Mouse (Mus musculus) megakaryocyte, embryonic 14.5 days (primary cell): ENCODE results near the gene Nfyc. TPM values are rescaled to one million over a fixed set of nuclear protein-coding genes. Genes with fewer than 3 reads are reported as not detected.

Experiments used
- H3K27me3 ChIP-seq: replicated peaks from 2 replicates; pipeline ENCODE3; 2012; ENCODE audit warnings: inconsistent platforms
- H3K36me3 ChIP-seq: replicated peaks from 2 replicates; pipeline ENCODE3; 2012; ENCODE audit warnings: low read length, inconsistent platforms, mixed read lengths
- H3K4me1 ChIP-seq: 2 replicates; pipeline ENCODE4 v1.6.1; 2012; ENCODE audit warnings: inconsistent platforms
- H3K4me3 ChIP-seq: replicated peaks from 2 replicates; pipeline ENCODE3; 2012; ENCODE audit warnings: moderate library complexity, mild to moderate bottlenecking, inconsistent platforms
- H3K9me3 ChIP-seq: 2 replicates; pipeline ENCODE4 v1.6.1; 2012; ENCODE audit warnings: inconsistent platforms
- FLI1 ChIP-seq: IDR thresholded peaks from 2 replicates; pipeline ENCODE4 v1.6.1; 2012; ENCODE audit warnings: low read length, inconsistent platforms, mixed read lengths
- GATA1 ChIP-seq: IDR thresholded peaks from 3 replicates; pipeline ENCODE4 v1.6.1; 2012; ENCODE audit warnings: mixed read lengths, low read length, inconsistent platforms, borderline replicate concordance
- polyA plus RNA-seq: library from polyadenylated mRNA; stranded (reverse); fragments of >175 nt; gene quantifications from 2 replicates; pipeline ENCODE4 v1.2.3, GENCODE M21; 2012; ENCODE audit warnings: low replicate concordance; ENCODE audit not compliant: insufficient read depth

The Nfyc gene
- polyA plus RNA-seq, 1 experiment: 73.4 TPM

GRCm38 (mm10) chr4:120741303-120741702 is 90.1 kb downstream of the Nfyc start:
- no peak overlapping the region for H3K4me3 ChIP-seq
- H3K36me3 ChIP-seq: no peaks in the 10 kb centered on the region
- peaks cover 99% of the 10 kb centered on the region for H3K27me3 ChIP-seq
- H3K4me1 ChIP-seq: no peaks in the 10 kb centered on the region; the same call in 1 of the 2 replicates
- no peak for TF ChIP-seq FLI1
- TF ChIP-seq GATA1: no peak
- H3K9me3 ChIP-seq: no peaks in the 10 kb centered on the region

- TF ChIP-seq FLI1 (no peak), GATA1 (no peak)
These were observed 97.3 kb downstream of the Nfyc start for GRCm38 (mm10) chr4:120734012-120734622.

GRCm38 (mm10) chr4:120732737-120733136 is 98.6 kb downstream of the Nfyc start:
- H3K4me3 ChIP-seq: no peak overlapping the region
- no peaks in the 10 kb centered on the region for H3K9me3 ChIP-seq
- TF ChIP-seq GATA1 (no peak), FLI1 (no peak)
- H3K36me3 ChIP-seq: no peaks in the 10 kb centered on the region
- peaks cover 98% of the 10 kb centered on the region for H3K27me3 ChIP-seq
- peaks cover 21% of the 10 kb centered on the region for H3K4me1 ChIP-seq

More at GRCm38 (mm10) chr4:120734012-120734622, 97.3 kb downstream of the Nfyc start:
- Histone ChIP-seq H3K4me3 (peak overlapping the region; percentile 18), H3K27me3 (peaks cover 98% of the 10 kb centered on the region), H3K4me1 (peaks cover 18% of the 10 kb centered on the region), H3K36me3 (no peaks in the 10 kb centered on the region), H3K9me3 (no peaks in the 10 kb centered on the region)

- Histone ChIP-seq H3K27me3 (peaks cover 97% of the 10 kb centered on the region), H3K4me1 (peaks cover 21% of the 10 kb centered on the region), H3K4me3 (peak overlapping the region; percentile 94), H3K36me3 (no peaks in the 10 kb centered on the region), H3K9me3 (no peaks in the 10 kb centered on the region)
- TF ChIP-seq GATA1 (no peak), FLI1 (no peak)
These were observed 100.2 kb downstream of the Nfyc start for GRCm38 (mm10) chr4:120731030-120731644.

GRCm38 (mm10) chr4:120730574-120730973 is 100.8 kb downstream of the Nfyc start:
- no peaks in the 10 kb centered on the region for H3K9me3 ChIP-seq
- H3K27me3 ChIP-seq: peaks cover 97% of the 10 kb centered on the region
- H3K4me1 ChIP-seq: peaks cover 21% of the 10 kb centered on the region
- H3K4me3 ChIP-seq: peak overlapping the region; percentile 94
- H3K36me3 ChIP-seq: no peaks in the 10 kb centered on the region
- TF ChIP-seq FLI1: no peak
- TF ChIP-seq GATA1: no peak

- TF ChIP-seq GATA1 (no peak), FLI1 (no peak)
- Histone ChIP-seq H3K9me3 (no peaks in the 10 kb centered on the region), H3K27me3 (peaks cover 97% of the 10 kb centered on the region), H3K36me3 (no peaks in the 10 kb centered on the region), H3K4me3 (no peak overlapping the region), H3K4me1 (peaks cover 21% of the 10 kb centered on the region)
These were observed 101.2 kb downstream of the Nfyc start for GRCm38 (mm10) chr4:120730146-120730545.

GRCm38 (mm10) chr4:120729441-120729840 is 101.9 kb downstream of the Nfyc start:
- Histone ChIP-seq H3K4me1 (peaks cover 21% of the 10 kb centered on the region), H3K36me3 (no peaks in the 10 kb centered on the region), H3K9me3 (no peaks in the 10 kb centered on the region), H3K4me3 (no peak overlapping the region), H3K27me3 (peaks cover 96% of the 10 kb centered on the region)
- TF ChIP-seq FLI1 (no peak), GATA1 (no peak)

GRCm38 (mm10) chr4:120727842-120728241 is 103.5 kb downstream of the Nfyc start:
- H3K36me3 ChIP-seq: no peaks in the 10 kb centered on the region
- H3K27me3 ChIP-seq: peaks cover 95% of the 10 kb centered on the region
- peaks cover 21% of the 10 kb centered on the region for H3K4me1 ChIP-seq
- H3K9me3 ChIP-seq: no peaks in the 10 kb centered on the region
- H3K4me3 ChIP-seq: no peak overlapping the region
- no peak for TF ChIP-seq GATA1
- TF ChIP-seq FLI1: no peak

GRCm38 (mm10) chr4:120726174-120726573 is 105.2 kb downstream of the Nfyc start:
- H3K36me3 ChIP-seq: no peaks in the 10 kb centered on the region
- no peak overlapping the region for H3K4me3 ChIP-seq
- TF ChIP-seq GATA1: no peak
- TF ChIP-seq FLI1: no peak
- peaks cover 14% of the 10 kb centered on the region for H3K4me1 ChIP-seq
- peaks cover 95% of the 10 kb centered on the region for H3K27me3 ChIP-seq
- H3K9me3 ChIP-seq: no peaks in the 10 kb centered on the region

- peaks cover 1% of the 10 kb centered on the region; the same call in 1 of the 2 replicates for H3K9me3 ChIP-seq
These were observed 105.8 kb downstream of the Nfyc start for GRCm38 (mm10) chr4:120725516-120726090.

More at GRCm38 (mm10) chr4:120725516-120726090, 105.8 kb downstream of the Nfyc start:
- Histone ChIP-seq H3K27me3 (peaks cover 92% of the 10 kb centered on the region), H3K4me1 (peaks cover 8% of the 10 kb centered on the region), H3K4me3 (no peak overlapping the region), H3K36me3 (no peaks in the 10 kb centered on the region)
- TF ChIP-seq FLI1: no peak
- no peak for TF ChIP-seq GATA1
